Mouse (Mus musculus) layer of hippocampus, adult 18-20 months (tissue): ENCODE measurements at regions not wholly inside any gene's neighbourhood (a gene's known extent, or its start where the extent isn't known, plus 50 kb on each side); places are given as distances from the start of the nearest gene placed in this dataset.
A peak's percentile ranks its signal among the peaks of the same experiment; 100 is the strongest.

Experiments used
- DNase-seq, 2 experiments: peaks; one replicate each; pipeline ENCODE4 v3.0.0; 2022; ENCODE audit warnings: low spot score in 2 of 2

GRCm38 (mm10) chr3:103513411-103513810 is 61.6 kb upstream of the Syt6 start:
- no peak for DNase-seq

GRCm38 (mm10) chr3:103514061-103514460 is 61.0 kb upstream of the Syt6 start:
- DNase-seq, result no peak

GRCm38 (mm10) chr3:103515946-103516345 is 59.1 kb upstream of the Syt6 start:
- DNase-seq, result no peak

- DNase-seq, result no peak
These were observed 57.4 kb upstream of the Syt6 start for GRCm38 (mm10) chr3:103517376-103518304.

GRCm38 (mm10) chr3:103518624-103519023 is 56.4 kb upstream of the Syt6 start:
- peak in 1 of 2 experiments; percentile 41 for DNase-seq
